Mouse (Mus musculus): ENCODE results near the gene Prorsd1.
"Not testable (repeated sequence)": the region's sequence is repeated elsewhere in the genome, so short reads cannot be mapped to it uniquely, and the experiment has no call there.

Prorsd1 gene

DNA sequence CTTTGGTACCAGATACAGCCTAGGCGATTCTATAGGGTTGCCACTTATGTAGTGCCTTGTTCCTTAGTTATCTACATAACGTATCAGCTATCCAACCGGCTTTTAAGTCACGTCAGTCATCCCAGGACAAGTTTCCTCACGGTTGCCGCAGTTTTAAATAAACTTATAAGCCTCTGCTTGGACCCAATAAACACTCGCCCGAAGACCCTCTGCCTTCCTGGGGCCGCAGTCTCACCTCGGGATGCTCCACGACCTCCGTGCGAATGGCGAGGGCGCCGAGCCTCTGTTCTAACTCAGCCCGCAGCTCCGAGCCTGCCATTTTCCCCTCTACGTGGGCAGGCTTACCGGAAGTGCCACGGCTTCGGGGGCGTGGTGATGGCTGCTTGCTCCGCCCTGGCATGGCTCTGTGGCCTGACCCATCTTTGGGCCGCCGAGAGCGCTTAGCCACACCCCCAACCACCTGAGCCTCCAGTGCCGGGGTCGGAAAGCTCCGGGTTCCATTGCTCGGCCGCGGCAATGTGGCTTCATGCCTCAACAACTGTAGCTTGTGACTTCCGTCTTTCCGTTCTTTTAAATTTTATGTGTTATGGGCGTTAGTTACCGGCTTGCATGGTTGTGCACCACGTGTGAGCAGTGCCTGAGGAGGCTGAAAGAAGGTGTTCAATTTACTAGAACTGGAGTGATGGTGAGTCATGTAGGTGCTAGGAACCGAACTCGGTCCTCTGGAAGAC is at the start of gene Prorsd1:
Gene Prorsd1 (minus strand): TSS at position 352 of the 731 bp plus-strand sequence.
- DNase-seq, result peak; percentile 93

DNA sequence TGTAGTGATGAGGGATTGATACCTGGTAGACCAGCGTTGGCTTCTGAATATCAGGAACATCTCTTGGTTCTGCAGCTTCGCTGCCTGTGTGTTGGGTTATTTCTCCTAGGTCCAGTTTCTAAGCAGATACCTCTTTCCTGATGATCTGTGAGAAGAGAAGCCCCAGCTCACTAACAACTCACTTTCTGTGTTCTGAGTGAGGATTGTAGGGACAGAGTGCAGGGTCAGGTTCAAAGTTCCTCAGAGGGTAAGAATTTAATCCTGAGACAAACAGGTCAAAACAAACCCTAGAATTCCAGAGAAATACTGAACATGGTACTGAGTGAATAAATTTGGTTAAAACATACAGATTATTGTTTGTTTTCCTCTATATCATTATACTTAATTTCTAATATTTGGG is 48.6 kb upstream of the Prorsd1 start:
- no peak for DNase-seq

DNA sequence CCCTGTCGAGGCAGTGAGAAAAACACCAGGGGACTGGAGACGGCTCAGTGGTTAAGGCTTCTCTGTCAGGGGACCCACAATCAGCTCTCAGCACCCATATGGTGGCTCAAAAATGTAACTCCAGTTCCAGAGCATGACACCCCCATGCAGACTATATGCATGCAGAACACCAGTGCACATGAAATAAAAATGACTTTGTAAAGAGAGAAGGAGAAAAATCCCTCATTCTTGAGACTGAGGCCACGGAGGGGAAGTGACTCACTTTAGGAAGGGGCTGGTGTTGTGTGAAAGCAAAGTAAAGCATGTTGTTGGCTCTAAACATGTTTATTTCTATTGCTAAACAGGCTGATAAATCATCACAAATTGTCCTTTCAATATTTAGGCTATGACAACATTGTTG is 46.2 kb upstream of the Prorsd1 start:
- DNase-seq, result no peak

DNA sequence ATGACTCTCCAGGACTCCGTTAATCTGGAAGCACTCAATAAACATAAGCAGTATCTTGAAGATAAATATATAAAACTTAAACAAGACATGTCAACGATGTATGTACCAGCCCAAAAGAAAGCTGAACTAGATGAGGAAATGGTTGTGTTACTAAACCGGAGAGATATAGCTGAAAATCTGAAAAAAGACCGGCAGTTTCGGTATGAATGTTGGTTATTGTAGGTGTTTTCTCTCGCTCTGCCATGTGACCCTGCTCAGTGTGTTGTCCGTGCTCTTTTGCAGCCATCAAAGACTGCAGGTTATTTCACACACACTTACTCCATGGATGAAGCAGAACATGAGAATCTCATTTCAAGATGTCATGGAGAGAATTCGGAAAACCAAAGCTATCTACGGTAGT is 45.6 kb upstream of the Prorsd1 start:
- DNase-seq, result no peak

DNA sequence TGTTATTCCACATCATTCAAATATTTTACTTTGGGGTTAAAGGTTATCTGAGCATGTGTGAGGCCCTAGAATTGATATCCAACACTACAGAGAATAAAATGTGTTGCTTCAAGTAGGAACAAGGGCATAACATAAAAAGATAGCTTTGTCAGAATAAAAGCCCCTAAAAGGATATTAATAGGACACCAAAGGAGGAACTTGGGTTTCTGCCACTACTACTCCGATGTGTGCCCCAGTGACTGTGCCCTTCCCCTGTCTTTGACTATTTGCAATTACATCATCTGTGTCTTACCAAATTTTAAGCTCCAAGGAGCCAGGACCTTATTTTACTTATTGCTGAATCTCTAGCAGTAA is 34.6 kb upstream of the Prorsd1 start:
- DNase-seq, result no peak

DNA sequence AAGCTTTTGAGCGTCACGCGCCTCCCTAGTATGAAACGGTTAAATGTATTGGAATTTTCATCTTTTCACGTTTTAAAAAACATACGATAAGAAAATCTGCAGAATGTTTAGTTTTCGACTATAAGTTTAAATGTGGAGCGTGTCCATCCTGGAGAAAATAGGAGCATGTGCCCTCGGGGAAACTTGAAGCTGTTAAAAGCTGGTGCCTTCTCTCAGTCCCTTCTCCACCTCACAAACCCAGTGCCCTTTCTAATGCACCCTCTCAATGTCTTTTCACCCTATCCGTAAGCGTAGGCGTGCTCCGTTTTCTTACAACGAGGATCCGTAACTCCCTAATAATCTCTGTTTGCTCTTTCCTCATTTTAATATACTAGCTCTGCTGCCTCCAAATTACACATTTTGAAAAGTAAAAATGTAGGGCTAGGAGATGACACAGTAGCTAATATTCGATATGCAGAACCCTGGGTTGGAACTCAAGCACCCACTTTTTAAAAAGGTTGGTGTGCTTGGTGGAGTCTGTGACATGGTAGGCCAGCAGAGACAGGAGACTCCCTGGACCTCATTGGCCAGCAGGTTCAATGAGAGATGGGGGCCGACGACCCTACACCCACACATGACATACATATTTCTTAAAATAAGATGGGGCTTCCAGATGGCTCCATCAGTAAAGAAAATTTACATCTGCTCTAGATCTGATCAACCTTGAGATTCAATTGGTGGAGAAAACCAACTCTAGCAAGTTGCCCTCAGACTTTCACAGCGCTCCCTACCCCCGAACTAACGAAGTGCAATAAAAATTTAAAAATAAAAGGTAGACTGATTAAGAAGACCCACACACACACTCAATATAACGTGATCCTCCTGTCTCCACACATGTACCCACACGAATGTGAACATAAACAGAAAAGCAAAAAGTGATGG is 33.9 kb upstream of the Prorsd1 start:
- peak; percentile 11 for DNase-seq

DNA sequence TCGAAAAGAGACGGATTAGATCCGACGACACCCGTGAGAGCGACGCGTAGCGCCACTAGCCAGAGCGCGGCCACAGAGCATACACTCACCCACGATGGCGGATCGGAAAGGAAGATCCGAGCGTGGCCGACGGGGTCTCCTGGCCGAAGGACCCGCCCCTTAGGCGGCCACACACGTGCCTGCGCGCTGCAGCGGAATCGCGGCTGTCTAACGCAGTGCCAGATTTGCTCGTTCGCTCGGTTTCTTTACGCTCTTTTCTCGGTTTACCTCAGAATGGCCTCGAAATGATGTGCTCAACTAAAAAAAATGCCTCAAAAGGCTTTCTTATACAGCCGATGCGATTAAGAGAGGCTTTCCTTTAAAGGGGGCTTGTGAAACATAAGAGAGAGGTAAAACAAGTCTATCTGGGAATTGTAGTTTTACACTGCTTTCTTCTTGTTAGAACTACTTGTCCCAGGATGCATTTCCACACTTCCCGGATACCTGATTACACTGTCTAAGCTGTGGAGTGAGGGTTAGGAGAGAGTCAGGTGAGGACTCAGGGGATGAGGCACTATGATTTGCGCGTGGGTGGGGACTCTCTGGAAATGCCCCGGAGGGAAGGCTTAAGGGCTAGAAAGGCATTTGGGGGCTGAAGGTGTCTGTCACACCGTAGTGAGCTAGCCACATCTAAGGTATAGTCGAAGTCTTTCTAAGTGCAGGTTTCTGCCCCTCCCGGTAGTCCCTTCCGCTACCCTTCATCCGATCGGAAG is 33.1 kb upstream of the Prorsd1 start, which contains the start of the genes Clhc1 and Rps27a:
Gene Clhc1 (plus strand): TSS at position 199 of the 752 bp plus-strand sequence.
Gene Rps27a (minus strand): TSS at position 358 of the 752 bp plus-strand sequence.
- peak; percentile 95 for DNase-seq

DNA sequence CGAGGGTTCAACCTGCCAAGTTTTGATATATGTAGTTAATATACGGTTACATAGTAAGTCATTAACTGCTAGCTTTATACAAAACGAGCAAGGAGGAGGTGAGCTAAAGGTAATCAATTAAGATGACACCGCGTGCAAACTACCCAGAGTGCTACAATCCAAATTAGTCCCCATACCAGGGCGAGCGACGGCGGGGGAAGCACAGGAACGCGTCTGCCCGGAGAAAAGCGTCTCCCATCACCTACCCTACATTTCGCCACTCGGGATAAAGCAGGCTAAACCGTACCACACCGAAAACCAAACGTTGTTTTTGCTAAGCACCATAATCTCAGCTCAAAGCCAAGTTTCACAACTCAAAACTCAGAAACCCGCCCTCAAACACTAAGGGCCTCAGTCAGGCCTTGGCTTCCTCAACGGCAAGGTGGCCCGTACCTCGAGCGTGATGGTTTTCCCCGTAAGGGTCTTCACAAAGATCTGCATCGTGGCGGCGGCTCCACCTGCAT is 32.5 kb upstream of the Prorsd1 start:
- DNase-seq, result no peak

DNA sequence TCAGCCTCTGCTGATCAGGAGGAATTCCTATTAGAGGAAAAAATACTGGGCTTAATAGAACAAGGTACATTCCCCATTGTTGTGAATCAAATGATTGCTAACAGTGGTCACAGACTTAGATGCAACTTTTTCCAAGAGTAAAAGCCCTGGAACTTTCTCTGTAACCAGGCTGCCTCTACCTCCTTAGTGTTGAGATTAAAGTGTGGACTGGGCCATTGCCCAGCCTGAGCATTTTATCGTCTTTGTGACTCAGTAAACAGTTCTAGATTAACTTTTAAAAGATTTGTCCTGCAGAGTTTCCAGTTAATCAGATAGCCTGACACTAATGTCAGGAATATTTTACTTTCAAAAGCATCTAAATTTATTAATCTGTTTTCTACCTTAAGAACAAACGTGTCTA is 31.9 kb upstream of the Prorsd1 start:
- no peak for DNase-seq

DNA sequence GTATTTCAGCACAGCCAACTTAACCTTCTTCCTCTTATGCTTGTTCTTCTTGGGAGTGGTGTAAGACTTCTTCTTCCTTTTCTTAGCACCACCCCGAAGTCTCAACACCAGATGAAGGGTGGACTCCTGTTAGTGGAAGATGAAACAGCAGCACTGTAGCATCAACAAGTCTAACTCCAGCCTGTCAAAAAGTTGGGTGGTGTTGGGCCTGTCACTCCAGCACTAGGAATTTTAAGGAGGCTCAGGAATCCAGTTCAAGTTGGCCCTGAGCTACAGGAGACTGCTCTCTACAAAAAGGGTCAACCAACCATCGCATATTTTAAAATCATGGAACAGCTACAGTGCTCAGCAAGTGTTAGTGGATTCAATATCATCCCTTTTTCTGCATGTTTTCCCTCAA is 31.5 kb upstream of the Prorsd1 start:
- DNase-seq, result not testable (repeated sequence)

DNA sequence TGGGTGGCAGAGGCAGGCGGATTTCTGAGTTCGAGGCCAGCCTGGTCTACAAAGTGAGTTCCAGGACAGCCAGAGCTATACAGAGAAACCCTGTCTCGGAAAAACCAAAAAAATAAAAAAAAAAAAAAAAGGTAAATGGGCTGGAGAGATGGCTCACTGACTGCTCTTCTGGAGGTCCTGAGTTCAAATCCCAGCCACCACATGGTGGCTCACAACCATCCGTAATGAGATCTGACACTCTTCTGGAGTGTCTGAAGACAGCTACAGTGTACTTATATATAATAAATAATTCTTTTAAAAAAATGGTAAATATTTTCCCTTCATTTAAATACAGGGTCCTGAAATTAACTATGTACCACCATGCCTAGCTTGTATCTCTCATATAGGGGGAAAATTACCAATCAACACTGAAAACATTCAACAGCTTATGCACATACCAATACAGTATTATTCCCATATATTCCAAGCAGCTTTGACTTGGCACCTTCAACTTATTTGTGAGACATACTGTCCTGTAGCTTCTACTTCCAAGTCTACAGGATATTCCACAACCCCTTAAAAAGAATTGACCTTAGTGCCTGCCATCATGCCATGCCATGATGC is 30.4 kb upstream of the Prorsd1 start:
- DNase-seq, result not testable (repeated sequence)

DNA sequence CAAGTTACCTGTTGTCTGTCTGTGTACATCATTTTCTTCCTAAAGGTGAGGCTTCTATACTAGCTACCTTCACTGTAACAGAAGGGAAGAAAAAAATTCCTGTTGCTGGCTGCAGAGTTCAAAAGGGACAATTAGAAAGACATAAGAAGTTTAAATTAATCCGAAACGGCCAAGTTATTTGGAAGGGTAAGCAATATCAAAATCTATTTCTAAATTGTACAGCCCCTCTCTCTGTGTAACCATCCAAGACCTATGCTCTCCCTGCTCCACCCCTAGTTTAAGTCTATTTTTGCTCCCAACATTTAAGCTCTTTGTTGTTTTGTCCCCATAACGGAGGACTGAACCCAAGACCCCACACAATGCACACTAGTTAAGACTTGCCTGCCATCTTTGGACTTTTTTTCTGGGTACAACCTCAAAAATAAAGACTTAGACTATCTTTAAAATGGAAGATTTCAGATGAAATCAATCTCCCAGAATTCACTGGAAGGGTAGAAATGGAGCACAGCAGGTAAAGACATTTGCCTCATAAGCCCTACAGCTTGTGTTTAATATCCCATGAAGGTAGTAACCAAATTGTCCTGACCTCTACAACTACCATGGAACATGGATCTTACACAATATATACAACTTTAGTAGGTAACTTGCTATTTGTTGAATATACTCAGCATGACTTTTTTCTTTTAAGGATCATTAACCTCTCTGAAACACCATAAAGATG is 29.6 kb upstream of the Prorsd1 start:
- no peak for DNase-seq

DNA sequence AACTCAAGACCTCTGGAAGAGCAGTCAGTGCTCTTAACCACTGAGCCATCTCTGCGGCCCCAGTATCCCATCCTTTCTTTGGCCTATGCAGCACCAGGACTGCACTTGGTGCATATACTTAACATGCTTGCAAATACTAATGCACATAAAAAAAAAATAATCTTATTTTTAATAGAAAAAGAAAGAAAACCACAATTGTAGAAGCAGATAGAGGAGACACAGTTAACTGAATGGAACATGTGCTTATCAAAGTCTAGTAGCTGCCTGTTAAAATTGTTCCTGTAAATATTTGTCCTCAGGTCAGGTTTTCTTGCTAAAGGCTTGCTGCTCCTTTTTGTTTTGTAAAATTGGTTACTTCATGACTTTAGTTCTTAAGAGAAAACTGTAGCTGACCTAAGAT is 23.4 kb upstream of the Prorsd1 start:
- no peak for DNase-seq

DNA sequence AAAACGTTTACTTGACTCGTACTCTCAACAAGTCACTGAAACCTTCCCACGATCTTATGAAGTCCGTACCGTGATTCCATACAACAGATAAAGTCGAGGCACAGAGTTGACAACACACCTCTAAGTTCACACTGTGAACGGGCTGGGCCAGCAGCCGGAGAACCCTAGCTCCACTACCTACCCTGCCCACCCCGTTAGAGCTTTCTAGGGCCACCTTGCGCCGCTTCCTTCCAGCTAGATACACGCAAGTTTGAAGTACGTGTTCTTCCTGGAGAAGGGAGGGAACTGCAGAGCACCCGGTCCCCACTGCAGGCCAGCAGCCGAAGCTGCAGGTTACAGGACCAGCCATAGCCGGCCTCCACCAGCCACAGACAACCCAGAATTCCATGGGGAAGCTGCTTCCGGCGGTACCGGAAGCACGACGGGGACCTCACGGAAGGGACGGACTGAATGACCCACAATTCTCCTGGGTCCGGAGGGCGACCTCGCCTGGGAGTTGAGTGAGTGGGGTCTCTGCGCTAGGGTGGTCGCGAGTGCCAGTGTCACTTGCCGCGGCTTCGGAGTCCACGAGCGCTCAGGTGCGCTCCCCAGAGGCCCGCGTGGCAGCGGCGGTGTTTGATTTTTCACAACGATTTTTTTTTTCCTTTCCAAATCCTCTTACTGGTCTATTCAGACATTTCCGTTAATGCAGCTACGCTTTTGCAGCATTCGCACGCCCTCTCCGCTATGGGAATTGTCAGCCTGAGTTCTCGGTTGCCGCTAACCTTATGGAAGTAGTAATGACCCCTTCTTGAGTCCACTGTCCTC is 11.4 kb upstream of the Prorsd1 start, which contains the start of gene Mtif2:
Gene Mtif2 (plus strand): TSS at position 421 of the 807 bp plus-strand sequence.
- peak; percentile 69 for DNase-seq

DNA sequence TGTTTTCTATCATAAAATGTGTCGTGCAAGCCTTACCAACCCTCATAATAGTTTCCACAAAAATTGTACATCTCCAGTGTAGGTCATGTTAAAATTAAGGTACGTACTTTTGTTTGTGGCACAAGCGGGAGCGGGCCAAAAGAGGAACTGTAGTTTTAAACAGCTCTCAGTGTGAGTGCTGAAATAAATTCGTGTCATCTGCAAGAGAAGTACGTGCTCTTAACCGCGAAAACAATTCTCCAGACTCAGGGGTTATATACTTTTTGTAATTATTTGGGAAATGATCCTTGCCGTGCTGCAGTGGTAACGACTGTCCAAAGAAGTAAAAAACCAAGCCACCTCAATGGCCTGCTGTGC is 530 bp downstream of the Prorsd1 start:
- DNase-seq, result no peak

DNA sequence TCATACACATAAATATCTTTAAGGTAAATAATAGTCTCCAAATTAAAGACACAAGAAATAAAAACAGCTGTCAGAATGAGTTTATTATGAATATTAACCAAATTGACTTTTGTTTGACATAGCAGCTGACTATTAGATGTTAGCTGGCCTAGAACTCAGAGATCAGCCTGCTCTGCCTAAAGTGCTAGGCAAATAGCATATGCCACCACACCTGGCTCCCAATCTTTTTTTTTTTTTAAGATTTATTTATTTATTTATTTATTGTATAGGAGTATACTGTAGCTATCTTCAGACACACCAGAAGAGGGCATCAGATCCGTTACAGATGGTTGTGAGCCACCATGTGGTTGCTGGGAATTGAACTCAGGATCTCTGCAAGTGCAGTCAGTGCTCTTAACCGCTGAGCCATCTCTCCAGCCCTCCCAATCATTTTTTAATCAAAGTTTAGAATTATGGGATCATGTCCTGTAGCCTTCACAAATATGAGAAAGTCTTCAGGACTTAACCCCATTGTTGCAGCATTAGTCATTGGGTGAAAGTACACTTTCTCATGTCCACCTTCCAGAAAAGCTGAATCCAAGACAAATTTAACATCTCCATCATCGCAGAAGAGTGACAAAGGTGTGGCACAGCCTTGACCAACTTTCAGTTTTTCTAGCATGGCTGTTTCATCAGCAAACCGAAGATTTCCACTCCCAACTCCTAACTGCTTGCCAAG is 1.9 kb downstream of the Prorsd1 start:
- no peak for DNase-seq

DNA sequence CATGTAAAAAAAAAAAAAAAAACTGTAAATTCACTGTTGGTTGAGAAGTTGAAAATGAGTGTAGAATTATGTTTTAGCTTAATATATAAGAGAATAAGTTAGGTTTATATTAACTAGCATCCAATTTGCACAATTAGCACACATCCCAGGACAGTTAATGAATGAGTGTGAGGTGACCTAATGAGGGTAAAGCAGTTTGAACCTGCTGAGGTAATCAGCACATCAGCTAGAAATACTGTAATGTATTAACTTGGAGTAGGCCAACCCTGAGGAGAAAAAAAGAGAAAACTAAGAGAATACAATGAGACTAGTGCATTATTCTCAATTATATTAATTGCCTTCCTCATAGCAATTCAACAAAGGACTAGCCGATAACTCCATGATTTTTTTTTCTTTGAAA is 5.4 kb downstream of the Prorsd1 start:
- no peak for DNase-seq

DNA sequence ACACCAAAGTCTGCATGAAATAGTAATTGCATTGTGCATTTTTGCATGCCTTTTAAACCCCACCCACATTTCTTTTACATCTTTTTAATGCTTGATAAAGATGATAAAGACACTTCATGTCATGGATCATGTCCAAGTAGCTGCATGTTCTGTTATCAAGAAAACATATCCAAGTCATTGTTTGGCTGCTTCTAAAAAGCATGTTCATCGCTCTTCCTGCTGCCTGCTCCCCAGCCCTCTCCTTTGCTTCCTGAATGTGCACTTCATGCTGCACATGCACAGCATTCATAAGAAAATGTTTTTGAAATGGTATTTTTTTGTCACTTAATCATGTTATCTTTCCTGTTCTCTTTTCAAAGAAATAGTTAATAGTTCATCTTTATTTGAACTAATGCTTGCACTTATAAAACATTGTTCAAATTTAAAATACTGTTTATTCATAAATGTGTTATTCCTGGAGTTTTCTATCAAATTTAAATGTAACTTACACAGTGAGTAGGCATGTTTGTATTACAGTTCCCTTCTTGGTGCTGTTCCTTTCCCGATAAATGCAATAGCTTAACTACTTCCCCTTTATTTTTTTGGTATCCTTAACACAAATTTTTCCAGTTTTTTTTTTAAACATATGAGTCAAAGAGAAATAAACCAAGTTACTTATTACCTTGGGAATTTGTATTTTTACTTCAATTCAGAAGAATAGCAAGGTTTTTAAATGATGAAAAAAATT is 9.8 kb downstream of the Prorsd1 start:
- DNase-seq, result no peak

All from thymus, postnatal 25 days (tissue).